Mouse (Mus musculus) right cerebral cortex, postnatal 14 days (tissue): ENCODE results near the gene Pask.
"Not testable (repeated sequence)": the region's sequence is repeated elsewhere in the genome, so short reads cannot be mapped to it uniquely, and the experiment has no call there.

Experiments used
- DNase-seq: peaks from one replicate; pipeline ENCODE4 v3.0.0; 2022

Gene Pask

DNA sequence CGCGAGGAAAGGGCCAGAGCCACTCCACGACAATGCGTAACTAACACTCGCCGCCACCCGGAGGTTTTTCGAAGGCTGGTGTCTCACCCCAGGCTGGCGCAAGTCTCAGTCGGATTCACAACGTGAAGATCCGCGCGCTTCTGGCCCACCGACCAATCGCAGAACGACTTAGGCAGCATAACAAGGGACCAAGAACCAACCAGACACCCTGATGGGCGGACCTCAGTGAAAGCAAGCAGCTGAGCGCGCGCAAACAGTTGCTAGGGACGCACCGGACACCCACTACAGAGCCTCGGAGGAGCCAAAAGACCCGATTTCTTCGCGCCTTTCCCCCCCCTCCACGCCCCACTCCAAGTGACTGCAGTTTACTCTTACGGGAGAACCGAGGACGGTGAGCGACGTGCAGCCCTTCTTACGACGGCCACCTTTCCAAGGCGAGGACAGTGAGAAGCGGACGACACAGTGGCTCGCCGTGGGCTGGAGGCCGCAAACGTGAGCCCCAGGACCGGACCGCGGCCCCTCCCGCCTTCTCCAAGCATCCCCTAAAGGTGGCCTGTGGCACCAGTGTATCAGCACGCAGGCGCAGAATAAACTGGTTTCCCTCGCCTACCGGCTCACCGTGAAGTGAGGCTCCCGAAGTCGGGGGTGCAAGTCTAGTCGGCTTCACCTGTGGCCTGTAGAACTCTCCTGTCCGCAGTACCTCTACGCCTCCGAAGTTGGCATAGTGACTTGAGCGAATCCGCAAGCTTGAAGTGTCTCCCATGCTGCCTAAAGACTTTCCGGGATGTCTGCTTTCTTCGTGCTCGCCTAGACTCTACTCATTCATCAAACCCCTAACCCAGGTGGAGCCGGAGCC, at the start of gene Pask, which contains the start of gene Ppp1r7:
Gene Pask, minus strand, starts transcription at position 835 of the 856 bp plus-strand sequence.
Gene Ppp1r7, plus strand, starts transcription at position 207 of the 856 bp plus-strand sequence.
- DNase-seq: peak; percentile 94

DNA sequence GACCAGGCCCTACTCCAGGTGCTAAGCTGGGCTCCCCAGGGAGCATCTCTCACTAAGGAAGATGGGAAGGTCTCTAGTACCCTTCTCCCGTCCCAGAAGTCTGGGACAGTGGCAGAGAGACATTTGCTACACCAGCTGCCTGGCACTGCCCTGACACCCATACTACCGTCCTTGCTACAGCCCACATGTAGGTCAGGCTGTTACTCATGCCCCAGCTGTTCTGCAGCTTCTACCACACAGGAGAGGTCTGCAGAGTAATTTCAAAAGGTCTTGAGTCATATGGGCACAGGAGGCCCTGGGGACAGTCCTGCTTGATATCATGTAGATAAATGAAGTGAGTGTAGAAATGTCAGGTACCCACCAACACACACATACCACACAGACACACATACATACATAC, 45.6 kb upstream of the Pask start:
- DNase-seq: no peak

DNA sequence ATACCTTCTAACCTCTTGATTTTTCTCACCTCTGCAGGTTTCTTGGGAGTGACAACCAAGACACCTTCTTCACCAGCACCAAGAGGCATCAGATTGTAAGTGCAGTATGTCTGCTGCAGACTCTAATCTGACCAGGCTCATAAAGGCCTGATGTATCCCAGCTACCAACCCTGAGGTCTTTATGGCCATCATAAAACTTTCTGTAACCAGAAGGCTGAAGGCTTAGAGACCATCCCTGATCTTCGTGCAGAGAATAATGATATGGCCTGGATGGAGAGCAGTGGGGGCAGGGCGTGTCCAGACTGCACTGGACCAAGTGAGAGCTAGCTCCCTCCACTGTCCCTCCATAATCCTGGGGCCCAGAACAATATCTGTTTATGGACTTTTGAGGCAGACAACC, 43.9 kb upstream of the Pask start:
- DNase-seq: no peak

DNA sequence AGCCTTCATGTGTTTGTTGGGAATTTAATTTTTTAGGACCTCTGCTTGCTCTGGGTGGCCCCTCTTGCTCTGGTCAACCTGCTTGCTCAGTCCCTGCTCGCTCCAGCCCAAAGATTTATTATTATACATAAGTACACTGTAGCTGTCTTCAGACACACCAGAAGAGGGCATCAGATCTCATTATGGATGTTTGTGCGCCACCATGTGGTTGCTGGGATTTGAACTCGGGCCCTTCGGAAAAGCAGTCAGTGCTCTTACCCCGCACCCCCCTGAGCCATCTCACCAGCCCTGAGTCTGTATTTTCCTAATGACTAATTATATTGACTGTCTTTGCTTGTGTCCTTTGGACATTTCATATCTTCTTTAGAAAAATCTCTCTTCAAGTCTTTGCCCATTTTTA, 35.8 kb upstream of the Pask start:
- no peak for DNase-seq

DNA sequence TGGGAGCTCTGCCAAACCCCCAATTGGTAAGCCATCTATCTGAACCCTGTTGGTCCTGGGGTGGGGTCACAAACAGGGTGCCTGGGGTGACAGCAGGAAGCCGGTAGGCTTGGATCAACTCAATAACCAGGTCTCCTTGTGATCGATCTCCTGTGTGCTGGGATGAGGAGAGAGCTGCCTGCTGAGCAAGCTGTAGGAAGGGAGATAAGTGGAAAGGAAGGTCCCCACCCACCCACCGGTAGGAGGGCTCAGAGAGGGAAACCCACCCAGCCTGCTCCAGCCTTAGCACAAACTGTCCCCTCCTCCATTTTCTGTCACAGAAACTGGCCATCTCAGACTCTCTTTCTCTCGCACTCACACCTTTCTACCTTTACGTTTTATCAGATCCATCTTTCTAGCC, 34.0 kb upstream of the Pask start:
- DNase-seq: no peak

DNA sequence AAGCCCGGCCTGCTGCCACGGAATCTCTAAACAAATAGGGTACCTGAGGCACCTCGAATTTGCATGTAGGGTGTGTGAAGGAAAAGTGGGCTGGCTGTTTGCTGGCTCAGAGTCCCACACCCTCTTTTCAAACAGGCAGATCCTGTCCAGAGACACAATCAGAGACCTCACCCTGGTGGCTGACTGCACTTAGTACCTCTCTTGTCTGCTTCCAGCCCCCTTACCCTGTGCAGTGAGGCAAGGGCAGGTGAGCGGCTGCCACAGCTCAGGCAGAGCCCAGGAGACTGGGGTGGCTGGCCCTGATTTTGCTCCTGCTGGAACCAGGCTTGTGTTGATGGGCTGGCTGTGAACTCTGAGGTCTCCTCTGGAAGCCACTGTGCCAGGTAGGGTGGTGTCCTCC, 30.4 kb upstream of the Pask start, which contains the start of gene Ano7:
Gene Ano7, plus strand, starts transcription at position 266 of the 400 bp plus-strand sequence.
- DNase-seq: no peak

DNA sequence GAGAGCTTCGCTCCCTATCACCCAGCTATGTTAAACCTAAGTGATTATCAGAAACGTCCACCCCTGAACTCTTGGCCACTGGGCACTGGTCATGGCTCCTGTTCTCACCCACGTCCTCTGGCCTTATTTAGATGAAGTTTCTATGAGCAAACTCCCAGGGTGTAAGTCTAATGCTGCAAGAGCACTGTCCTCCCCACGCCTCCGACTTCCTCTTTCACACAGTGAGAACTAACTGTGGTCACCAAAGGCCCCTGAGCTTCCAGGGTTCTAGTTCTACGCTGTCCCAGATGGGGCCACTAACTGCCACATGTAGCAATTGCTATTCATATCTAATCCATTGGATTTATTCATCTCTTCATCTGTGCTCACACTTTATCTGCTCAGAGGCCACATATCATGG, 22.4 kb upstream of the Pask start:
- DNase-seq: no peak

DNA sequence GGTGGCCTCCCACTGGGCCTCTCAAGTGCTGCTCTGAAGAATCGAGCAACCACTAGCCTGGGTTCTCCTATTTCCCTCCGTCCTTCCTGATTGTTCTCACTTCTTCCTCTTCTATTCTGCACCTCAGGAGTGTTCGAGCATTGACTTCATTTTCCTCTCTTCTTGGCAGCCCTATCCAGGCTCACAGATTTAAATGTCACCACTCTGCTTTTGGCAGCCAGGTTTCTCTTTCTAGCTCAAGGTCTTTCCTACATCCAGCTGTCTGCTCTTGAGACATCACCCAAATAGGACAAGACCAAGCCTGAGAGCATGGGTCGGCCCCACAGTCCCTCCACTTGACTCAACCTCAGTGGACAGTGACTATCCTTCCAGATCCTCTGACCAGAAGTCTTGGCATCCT, 19.4 kb upstream of the Pask start:
- DNase-seq: no peak

DNA sequence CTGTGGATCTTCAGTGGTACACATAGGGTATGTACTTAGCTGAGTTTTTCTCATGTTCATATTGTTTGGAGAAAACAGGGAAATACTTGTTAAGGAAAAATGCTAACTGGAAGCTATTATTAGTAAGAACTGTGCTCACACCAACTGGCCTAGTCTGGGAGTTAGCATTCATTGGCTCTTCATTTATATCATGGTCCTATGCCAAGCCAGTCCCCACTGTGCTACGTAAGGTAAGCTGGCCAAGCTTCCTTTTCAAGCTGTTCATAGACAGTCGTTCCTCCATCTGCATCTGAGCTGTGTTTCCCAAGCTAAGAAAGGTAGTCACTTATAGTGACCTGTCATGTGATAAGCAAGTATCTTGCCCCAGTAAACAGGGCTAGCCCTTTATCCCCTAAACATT, 9.4 kb upstream of the Pask start:
- peak; percentile 30 for DNase-seq

DNA sequence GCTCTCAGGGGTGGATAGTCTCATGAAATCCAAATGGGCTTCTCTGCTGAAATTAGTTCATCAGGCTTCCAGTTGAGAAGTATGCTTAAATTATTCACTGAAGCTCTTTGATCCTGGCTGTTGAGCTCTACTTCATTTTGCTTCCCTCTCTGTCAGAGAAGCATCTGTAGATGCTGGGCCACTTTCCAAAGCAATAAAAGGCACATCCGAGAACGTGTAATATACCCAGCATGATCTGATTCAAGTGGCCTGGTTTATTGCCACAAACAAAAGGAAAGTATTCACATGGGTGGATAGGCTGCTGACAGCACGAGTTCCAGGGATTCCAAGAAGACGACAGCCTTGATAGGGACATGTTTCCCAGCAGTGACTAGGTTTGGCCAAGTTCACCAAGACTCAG, 6.4 kb upstream of the Pask start:
- no peak for DNase-seq

DNA sequence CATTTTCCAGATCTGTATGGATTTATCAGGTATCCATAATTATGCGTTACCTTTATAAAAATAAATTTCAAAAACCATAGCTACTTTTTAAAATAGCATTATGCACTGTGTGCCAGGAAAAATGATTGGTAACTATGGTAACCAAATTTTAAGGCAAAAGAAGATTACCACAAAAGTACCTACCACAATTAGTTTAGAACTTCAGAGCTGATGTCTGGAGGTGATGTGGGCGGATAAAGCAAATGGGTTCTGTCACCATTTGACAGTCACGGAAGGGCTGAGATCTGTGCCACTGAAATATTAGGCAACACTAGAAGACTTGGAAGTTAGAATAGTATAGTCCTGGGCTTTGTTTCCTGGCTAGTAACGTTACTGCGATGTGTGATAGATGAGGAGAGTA, 3.9 kb upstream of the Pask start:
- no peak for DNase-seq

DNA sequence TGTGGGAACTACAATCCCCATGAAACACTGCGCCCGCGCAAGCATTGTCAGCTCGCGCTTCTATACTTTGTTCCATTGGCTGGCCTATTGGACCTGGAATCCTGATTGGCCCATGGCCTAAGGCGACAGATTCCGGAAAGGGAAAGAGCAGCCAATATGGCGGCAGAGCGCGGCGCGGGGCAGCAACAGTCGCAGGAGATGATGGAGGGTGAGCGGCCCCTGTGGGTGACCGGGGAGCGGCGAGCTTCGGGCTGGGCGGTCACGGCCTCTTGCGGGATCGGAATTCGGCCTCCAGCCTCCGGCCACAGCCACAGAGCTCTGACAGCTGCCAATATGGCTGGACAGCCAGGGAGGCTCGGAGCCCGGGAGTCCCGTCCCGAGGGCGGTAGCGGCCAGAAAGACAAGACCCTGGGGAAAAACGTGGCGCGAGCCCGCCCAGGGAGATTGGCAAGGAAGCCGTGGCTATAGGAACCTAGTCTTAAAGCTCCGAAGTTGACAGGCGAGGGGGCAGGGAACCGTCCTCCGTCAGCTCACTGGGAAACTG, 294 bp upstream of the Pask start:
- peak; percentile 93 for DNase-seq

DNA sequence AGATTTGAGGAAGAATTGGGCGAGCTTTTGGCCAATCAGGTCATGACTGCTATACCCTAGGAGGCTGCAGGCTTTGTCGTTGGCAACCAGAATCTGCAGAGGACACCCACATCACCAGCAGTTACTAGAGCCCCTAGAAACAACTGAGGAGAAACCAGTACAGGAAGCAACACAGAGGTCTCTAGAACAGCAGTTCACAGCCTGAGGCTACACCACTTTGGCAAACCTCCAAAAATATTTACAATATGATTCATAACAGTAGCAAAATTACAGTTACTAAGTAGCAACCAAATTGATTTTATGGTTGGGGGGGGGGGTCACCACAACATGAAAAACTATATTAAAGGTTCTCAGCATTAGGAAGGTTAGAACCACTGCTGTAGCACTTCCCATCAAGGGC, 8.7 kb downstream of the Pask start:
- no peak for DNase-seq

DNA sequence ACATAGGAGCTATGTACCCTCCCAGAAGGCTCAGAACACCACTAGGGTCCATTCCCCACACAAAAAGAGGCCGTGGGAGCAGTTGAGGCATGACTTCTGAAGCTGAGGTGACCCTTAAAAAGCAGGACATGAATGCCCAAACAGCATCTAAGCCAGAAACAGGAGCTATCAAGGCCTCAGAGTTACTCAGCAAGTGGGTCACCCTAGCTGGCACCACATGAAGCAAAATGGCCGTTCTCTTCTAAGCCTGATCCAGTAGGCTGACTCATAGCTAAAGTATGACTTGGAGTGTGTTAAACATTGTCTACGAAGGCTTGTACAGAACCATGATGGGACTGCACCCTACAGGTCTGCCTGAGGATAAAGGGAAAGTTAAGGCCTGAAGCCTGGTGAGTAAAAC, 16.8 kb downstream of the Pask start:
- no peak for DNase-seq

DNA sequence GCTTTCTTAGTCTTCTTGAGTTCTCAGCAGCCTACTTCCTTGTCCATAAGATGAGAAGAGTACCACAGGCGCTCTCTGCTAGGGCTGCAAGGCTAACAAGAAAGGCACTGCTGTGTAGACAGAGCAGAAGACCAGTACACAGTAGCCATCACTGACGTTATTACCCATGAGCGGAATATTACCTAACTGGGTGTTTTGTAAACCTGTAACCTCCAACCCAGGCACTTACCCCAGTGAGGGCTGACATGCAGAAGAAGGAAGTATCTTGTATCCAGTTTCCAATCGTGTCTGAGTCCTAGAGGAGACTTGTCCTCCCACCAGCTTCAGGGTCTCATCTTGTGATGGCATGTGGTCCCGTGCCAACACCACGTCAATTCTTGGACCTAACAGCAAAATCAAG, 19.3 kb downstream of the Pask start:
- no peak for DNase-seq

DNA sequence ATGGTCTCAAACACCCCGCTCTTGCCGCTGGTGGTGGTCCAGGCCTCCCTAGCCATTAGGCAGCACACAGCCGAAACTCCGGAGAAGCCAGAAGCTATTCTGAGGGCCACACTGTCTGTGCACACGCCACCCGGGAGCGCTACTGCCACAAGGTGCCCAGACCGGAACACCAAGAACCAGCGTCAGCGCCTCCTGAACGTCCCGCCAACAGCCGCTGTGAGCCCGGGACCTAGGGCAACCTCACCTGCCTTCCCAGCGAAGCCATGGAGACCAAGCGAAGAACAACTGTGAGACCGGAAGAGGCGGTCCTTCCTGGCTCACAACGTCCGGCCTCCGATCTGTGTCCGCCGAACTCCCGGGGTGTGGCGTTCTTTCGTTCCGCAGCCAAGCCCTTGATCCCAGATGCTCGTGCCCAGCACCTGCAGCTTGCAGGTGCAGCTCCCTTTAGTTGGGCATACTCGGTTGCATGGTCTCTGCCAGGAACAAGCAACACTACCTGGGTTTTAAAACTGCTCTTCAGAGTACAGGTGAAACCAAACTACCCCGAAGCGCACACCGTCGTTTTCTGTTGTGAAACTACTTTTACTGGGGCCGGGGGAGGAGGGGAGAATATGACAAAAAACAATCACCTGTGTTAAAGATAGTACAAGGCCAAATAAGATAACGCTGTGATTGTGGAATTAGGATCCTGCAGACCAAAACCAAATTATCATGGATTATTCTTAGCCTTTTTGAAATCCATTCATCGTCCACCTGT, 37.5 kb downstream of the Pask start, which contains the start of gene Mterf4:
Gene Mterf4, minus strand, starts transcription at position 335 of the 757 bp plus-strand sequence.
- peak; percentile 83 for DNase-seq

DNA sequence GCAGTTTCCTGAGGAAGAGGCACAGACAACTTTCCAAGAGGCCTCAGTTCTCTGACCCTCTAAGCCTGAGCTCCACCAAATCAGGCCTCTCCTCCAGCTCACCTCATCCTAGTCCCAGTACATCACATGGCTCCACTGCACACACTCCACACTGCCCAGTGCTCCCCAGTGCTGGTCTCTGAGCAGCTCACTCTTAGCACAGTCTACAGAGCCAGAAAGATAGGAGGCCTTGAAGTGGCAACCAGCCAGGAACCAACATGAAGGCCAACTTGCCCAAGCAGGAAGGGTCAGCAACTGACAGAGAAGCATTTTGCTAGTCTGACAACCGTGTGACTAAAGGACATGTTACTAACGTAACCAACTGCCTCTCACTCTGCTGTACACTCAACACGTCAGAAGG, 42.7 kb downstream of the Pask start:
- no peak for DNase-seq

DNA sequence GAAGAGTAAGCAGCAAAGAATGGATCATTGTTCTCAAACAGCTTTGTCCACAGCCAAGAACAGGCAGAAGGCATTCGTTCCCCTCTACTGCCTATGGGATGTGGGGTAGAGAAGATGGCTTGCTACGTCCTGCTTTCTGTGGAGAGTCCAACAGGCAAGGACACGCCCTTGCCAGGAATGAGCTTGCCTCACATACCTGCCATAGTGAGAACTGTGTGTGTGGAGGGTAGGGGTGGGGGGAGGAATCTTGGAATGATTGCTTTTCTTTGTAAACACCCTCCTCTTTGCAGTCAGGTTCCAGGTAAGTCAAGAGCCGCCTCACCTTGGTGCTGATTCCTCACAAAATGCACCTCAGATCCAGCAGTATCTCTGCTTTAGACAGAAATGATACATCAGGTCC, 43.5 kb downstream of the Pask start:
- DNase-seq: no peak

DNA sequence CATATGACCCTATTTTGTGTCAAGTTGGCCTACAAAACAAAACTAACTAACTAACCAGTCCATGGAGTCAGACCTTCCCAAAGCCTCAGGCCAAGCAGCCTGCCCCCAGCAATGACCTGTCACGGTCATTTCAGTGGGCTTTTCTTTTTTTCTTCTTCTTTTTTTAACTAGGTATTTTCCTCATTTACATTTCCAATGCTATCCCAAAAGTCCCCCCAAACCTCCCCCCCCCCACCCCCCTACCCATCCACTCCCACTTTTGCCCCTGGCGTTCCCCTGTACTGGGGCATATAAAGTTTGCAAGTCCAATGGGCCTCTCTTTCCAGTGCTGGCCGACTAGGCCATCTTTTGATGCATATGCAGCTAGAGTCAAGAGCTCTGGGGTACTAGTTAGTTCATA, 48.8 kb downstream of the Pask start:
- not testable (repeated sequence) for DNase-seq

DNA sequence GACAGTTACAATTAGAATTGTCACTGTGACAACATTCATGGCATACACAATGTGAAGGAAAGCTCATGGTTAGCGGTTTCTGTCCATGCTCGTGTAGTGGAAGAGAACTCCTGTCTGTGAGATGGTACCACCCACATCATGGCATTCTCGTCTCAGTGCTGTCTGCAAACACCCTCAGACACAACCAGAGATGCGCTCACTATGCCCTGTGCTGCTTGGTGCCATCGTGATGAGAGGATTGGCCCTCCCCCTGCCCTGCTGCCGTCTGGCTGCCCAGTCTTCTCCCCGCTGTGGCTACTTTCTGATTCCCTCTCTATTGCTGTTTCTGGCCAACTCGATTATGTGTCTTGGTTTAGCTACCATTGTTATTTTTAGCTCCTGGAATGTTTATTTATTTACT, 51.3 kb downstream of the Pask start:
- no peak for DNase-seq

DNA sequence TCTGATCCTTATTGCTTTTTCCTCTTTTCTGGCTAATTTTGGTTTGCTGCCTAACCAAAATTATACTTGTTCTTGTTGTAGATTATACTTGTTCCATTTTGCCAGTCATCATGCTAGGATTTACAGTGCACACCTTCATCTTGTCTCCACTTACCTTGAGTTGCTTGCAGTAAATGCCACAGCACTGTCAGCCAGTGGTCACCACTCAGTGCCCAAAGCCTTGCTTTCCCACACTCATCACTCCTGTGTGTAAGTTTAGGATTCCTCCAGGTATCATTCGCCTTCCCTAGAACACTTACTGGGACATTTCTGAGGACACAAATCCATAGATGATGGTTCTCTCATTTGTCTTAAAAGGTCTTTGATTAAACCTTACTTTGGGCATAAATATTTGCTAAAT, 51.7 kb downstream of the Pask start:
- no peak for DNase-seq

DNA sequence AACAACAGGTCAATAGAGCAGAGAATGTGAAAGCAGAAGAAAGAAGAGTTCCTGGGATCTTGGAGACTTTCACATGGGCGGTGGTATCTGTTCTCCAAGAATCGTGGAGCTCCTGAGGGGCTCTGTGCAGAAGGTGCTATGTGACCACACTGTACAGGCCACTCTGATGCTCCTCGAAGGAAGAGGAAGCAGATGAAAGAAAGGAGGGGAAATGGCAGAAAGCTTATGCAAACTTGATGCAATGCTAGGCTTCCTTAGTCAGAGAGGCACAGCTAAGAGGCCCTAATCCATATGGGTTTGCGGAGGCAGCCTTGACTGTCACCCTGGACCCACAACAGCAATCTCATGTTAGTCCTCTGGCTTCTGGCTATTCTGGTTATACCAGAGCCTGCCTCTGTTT, 52.3 kb downstream of the Pask start:
- DNase-seq: no peak

DNA sequence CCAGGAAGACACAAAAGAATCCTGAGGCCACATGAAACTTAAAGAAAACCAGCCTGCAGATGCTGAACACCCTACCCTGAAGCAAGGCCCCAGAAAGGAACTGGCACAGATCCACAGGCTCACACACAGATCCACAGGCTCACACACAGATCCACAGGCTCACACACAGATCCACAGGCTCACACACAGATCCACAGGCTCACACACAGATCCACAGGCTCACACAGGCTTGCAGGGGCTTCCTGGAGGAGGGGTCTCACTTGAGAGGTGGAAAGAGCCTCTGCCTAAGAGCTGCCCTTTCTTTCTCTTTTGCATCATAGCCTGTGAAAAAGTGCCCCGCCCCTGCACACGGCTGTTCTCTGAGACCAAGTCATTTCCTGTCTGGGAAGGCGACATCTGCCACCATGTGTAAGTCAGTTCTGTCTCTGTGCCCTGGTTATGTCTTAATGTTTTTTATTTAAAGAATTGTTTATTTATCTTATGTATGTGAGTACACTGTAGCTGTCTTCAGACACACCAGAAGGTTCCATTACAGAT, 53.5 kb downstream of the Pask start:
- no peak for DNase-seq

DNA sequence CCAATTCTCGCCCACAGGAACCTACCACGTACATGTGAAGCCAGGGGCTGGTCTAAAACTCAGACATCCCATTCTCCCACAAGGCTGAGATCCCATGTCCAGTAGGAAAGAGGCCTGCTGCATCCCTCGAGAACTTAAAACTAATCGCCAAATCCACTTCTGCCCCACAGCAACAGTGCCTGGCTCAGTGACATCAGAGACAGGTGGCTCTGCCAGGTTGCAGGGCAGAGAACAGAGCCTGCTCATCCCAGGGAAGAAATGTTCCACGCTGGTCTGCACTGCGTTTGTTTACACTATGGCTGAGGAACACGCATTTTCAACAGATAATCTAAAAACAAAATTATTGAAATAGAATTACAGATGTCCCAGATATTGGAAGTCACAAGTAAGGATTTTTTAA, 66.2 kb downstream of the Pask start:
- no peak for DNase-seq
